Mouse (Mus musculus): ENCODE data around the gene Usp6nl. TPM values are rescaled to one million over a fixed set of nuclear protein-coding genes. Genes with fewer than 3 reads are reported as not detected.

Gene Usp6nl
- polyA plus RNA-seq (2015; fragmentation: Nextera tagmentation; extraction: Ambion mirVana) = 9.5 and 10.2 TPM in 2 replicates

- 0% methylated on average over 52 of the region's 75 CpGs for WGBS
- H3K4me1 ChIP-seq (replicated peaks; ENCODE audit: control insufficient read depth, insufficient read depth, low read length) = peaks cover 4% of the 10 kb centered on the region
- H3K27ac ChIP-seq (ENCODE audit: low read length) = peak within 1 kb of the TSS; percentile 99
- ATAC-seq (ENCODE audit: low read depth) = peak; percentile 94
- no peaks in the 10 kb centered on the region for H3K9me3 ChIP-seq (ENCODE audit: control insufficient read depth, low read length)
- H3K27me3 ChIP-seq (ENCODE audit: control insufficient read depth, insufficient read depth, low read depth, low read length) = no peaks in the 10 kb centered on the region
- H3K36me3 ChIP-seq (ENCODE audit: control insufficient read depth, insufficient read depth, low read length) = no peaks in the 10 kb centered on the region
- H3K4me3 ChIP-seq (ENCODE audit: low read length) = peak within 1 kb of the TSS; percentile 96
- H3K4me2 ChIP-seq (ENCODE audit: low read depth, low read length) = peak within 1 kb of the TSS; percentile 83
- H3K9ac ChIP-seq (ENCODE audit: low read length) = peak within 1 kb of the TSS; percentile 98
Measured at GRCm38 (mm10) chr2:6322376-6322901, at the start of gene Usp6nl. Gene Usp6nl (plus strand): TSS chr2:6322667.

DNA sequence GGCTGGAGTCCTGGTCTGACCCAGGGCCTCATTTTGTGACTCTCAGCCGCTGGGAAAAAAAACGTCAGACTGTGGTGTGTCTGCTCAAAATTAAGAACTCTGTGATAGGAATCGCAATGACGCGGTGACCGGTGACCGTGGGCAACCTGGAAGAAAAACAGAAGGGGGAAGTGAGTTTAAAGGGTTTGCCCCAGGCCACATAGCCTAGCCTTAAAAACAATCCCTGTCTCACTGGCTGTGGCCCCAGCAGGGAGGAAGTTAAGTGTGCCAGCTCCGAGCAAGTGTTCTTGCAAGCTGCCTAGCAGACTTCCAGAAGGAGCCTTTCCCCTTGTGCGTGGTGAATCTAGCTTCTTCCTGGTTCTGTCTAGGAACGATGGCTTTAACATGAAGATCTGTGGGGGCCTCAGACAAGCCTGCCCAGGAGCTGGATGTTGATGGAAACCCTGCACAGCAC, 49.0 kb upstream of the Usp6nl start:
- H3K4me1 ChIP-seq (replicated peaks; ENCODE audit: control insufficient read depth, insufficient read depth, low read length) = peaks cover 10% of the 10 kb centered on the region
- peak overlapping the region; percentile 49; the same call in 1 of the 2 replicates for H3K27ac ChIP-seq (ENCODE audit: low read length)
- H3K9me3 ChIP-seq (ENCODE audit: control insufficient read depth, low read length) = no peaks in the 10 kb centered on the region
- H3K27me3 ChIP-seq (ENCODE audit: control insufficient read depth, insufficient read depth, low read depth, low read length) = no peaks in the 10 kb centered on the region
- H3K9ac ChIP-seq (ENCODE audit: low read length) = peak overlapping the region; percentile 48
- peak; percentile 40; the same call in 1 of the 2 replicates for ATAC-seq (ENCODE audit: low read depth)
- no peaks in the 10 kb centered on the region for H3K36me3 ChIP-seq (ENCODE audit: control insufficient read depth, insufficient read depth, low read length)
- peak overlapping the region; percentile 1 for H3K4me2 ChIP-seq (ENCODE audit: low read depth, low read length)
- 39% methylated on average over 10 of the region's 10 CpGs for WGBS
- H3K4me3 ChIP-seq (ENCODE audit: low read length) = no peak overlapping the region

DNA sequence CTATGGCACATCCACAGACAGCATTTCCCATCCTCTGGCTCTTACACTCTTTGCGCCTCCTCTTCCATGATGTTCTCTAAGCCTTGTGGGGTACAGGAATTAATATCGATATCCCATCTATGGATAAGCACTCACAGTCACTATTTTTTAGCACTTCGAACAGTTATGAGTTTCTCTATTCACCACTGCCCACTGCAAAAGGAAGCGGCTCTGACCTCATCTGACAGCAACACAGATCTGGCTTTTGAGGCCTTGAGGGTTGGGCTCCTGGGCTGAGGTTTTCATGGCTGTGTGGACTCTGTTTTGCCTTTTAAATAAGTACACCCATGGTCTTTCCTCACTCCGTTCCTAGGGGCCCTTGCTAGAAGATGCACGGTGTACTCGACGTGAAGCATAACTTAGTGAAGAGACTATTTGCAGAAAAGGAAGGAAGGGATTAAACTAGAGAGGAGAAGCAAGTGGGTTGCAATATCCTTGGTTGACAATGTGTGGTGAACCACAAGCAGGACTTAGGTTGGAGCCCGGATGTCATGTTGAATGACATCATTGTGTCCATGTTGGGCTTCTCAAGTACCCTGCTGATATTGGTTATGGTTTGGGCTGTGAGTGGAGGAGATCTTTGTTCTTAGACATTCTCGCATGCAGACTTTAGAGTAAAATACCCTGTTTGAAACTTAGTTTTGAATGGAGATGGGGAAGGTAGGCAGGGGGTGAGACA, 43.5 kb upstream of the Usp6nl start:
- Histone ChIP-seq H3K9ac (ENCODE audit: low read length) (no peak overlapping the region), H3K27ac (ENCODE audit: low read length) (no peak overlapping the region), H3K4me3 (ENCODE audit: low read length) (no peak overlapping the region), H3K4me1 (replicated peaks; ENCODE audit: control insufficient read depth, insufficient read depth, low read length) (peaks cover 7% of the 10 kb centered on the region), H3K9me3 (ENCODE audit: control insufficient read depth, low read length) (no peaks in the 10 kb centered on the region), H3K36me3 (ENCODE audit: control insufficient read depth, insufficient read depth, low read length) (no peaks in the 10 kb centered on the region), H3K4me2 (ENCODE audit: low read depth, low read length) (no peak overlapping the region), H3K27me3 (ENCODE audit: control insufficient read depth, insufficient read depth, low read depth, low read length) (no peaks in the 10 kb centered on the region)
- 75% methylated on average over 10 of the region's 10 CpGs for WGBS
- ATAC-seq (ENCODE audit: low read depth) = no peak

- Histone ChIP-seq H3K9ac (ENCODE audit: low read length) (no peak overlapping the region), H3K27ac (ENCODE audit: low read length) (no peak overlapping the region), H3K27me3 (ENCODE audit: control insufficient read depth, insufficient read depth, low read depth, low read length) (no peaks in the 10 kb centered on the region), H3K36me3 (ENCODE audit: control insufficient read depth, insufficient read depth, low read length) (no peaks in the 10 kb centered on the region), H3K4me2 (ENCODE audit: low read depth, low read length) (no peak overlapping the region), H3K4me1 (replicated peaks; ENCODE audit: control insufficient read depth, insufficient read depth, low read length) (peaks cover 4% of the 10 kb centered on the region; the same call in 1 of the 2 replicates), H3K4me3 (ENCODE audit: low read length) (no peak overlapping the region), H3K9me3 (ENCODE audit: control insufficient read depth, low read length) (no peaks in the 10 kb centered on the region)
- no peak for ATAC-seq (ENCODE audit: low read depth)
- 25% methylated on average over 10 of the region's 10 CpGs for WGBS
Measured at GRCm38 (mm10) chr2:6279614-6280301, 42.7 kb upstream of the Usp6nl start.

DNA sequence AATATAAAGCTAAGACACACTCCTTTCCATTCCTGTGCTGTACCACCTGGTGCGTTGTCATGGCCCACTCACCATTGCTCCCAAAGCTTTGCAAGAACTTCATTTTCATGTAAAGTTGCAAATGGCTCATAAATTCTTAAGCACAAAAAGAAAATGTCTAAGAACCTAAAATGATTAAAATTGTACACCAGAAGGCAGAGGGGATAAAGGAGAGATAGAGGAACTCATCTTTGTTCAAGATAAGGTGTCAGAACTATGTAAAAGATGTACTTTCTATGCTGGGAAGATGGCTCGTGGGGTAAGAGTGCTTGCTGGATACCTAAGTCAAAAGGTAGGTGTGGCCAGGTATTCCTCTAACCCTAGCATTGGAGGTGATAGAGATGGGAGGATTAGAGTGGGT, 38.9 kb upstream of the Usp6nl start:
- H3K27me3 ChIP-seq (ENCODE audit: control insufficient read depth, insufficient read depth, low read depth, low read length) = no peaks in the 10 kb centered on the region
- H3K27ac ChIP-seq (ENCODE audit: low read length) = no peak overlapping the region
- no peaks in the 10 kb centered on the region for H3K36me3 ChIP-seq (ENCODE audit: control insufficient read depth, insufficient read depth, low read length)
- H3K9ac ChIP-seq (ENCODE audit: low read length) = no peak overlapping the region
- WGBS = 77% methylated on average over 2 of the region's 2 CpGs
- H3K4me3 ChIP-seq (ENCODE audit: low read length) = no peak overlapping the region
- H3K9me3 ChIP-seq (ENCODE audit: control insufficient read depth, low read length) = no peaks in the 10 kb centered on the region
- no peak overlapping the region for H3K4me2 ChIP-seq (ENCODE audit: low read depth, low read length)
- peaks cover 4% of the 10 kb centered on the region; the same call in 1 of the 2 replicates for H3K4me1 ChIP-seq (replicated peaks; ENCODE audit: control insufficient read depth, insufficient read depth, low read length)
- ATAC-seq (ENCODE audit: low read depth) = no peak

DNA sequence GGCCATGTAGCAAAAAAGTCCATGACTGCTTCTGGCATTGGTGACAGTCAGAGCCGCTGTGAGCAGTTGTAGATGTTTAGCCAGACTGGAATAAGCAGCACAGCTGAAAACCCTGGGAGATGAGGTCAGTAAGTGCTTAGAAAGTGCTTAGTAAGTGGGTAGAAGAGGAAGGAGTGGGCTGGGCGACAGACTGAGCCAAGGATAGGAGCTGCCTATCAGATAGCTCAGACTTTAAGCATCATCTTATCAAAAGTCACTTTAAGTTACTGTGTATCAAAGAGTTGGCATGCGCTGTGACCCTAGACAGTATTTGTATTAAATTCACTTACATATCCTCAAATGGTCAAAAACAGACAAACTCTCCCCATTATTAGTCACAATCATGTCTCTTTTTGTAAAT, 37.7 kb upstream of the Usp6nl start:
- no peaks in the 10 kb centered on the region for H3K27me3 ChIP-seq (ENCODE audit: control insufficient read depth, insufficient read depth, low read depth, low read length)
- no peaks in the 10 kb centered on the region; the same call in 1 of the 2 replicates for H3K4me1 ChIP-seq (replicated peaks; ENCODE audit: control insufficient read depth, insufficient read depth, low read length)
- H3K36me3 ChIP-seq (ENCODE audit: control insufficient read depth, insufficient read depth, low read length) = no peaks in the 10 kb centered on the region
- no peak overlapping the region for H3K4me3 ChIP-seq (ENCODE audit: low read length)
- ATAC-seq (ENCODE audit: low read depth) = 0 out of 2 replicates have a peak, but pooled peaks have one; percentile 34
- WGBS = 34% methylated on average over 3 of the region's 3 CpGs
- H3K9ac ChIP-seq (ENCODE audit: low read length) = no peak overlapping the region
- H3K9me3 ChIP-seq (ENCODE audit: control insufficient read depth, low read length) = no peaks in the 10 kb centered on the region
- no peak overlapping the region for H3K27ac ChIP-seq (ENCODE audit: low read length)
- H3K4me2 ChIP-seq (ENCODE audit: low read depth, low read length) = no peak overlapping the region

GRCm38 (mm10) chr2:6285794-6286193, 36.7 kb upstream of the Usp6nl start:
- Histone ChIP-seq H3K27ac (ENCODE audit: low read length) (no peak overlapping the region), H3K4me1 (replicated peaks; ENCODE audit: control insufficient read depth, insufficient read depth, low read length) (no peaks in the 10 kb centered on the region; the same call in 1 of the 2 replicates), H3K9me3 (ENCODE audit: control insufficient read depth, low read length) (no peaks in the 10 kb centered on the region), H3K9ac (ENCODE audit: low read length) (no peak overlapping the region), H3K4me3 (ENCODE audit: low read length) (no peak overlapping the region), H3K27me3 (ENCODE audit: control insufficient read depth, insufficient read depth, low read depth, low read length) (no peaks in the 10 kb centered on the region), H3K4me2 (ENCODE audit: low read depth, low read length) (no peak overlapping the region), H3K36me3 (ENCODE audit: control insufficient read depth, insufficient read depth, low read length) (no peaks in the 10 kb centered on the region)
- no peak for ATAC-seq (ENCODE audit: low read depth)
- WGBS = 87% methylated on average over 1 of the region's 1 CpGs

GRCm38 (mm10) chr2:6293825-6294444, 28.5 kb upstream of the Usp6nl start:
- no peak overlapping the region for H3K4me2 ChIP-seq (ENCODE audit: low read depth, low read length)
- no peak; the same call in 1 of the 2 replicates for ATAC-seq (ENCODE audit: low read depth)
- H3K9ac ChIP-seq (ENCODE audit: low read length) = no peak overlapping the region

More at GRCm38 (mm10) chr2:6293825-6294444, 28.5 kb upstream of the Usp6nl start:
- Histone ChIP-seq H3K27ac (ENCODE audit: low read length) (no peak overlapping the region), H3K4me3 (ENCODE audit: low read length) (no peak overlapping the region), H3K36me3 (ENCODE audit: control insufficient read depth, insufficient read depth, low read length) (no peaks in the 10 kb centered on the region), H3K4me1 (replicated peaks; ENCODE audit: control insufficient read depth, insufficient read depth, low read length) (no peaks in the 10 kb centered on the region), H3K27me3 (ENCODE audit: control insufficient read depth, insufficient read depth, low read depth, low read length) (no peaks in the 10 kb centered on the region), H3K9me3 (ENCODE audit: control insufficient read depth, low read length) (no peaks in the 10 kb centered on the region)
- 68% methylated on average over 11 of the region's 11 CpGs for WGBS

All from lung, embryonic 16.5 days (tissue).